Mouse (Mus musculus) cerebellum, adult (tissue): Measurements from ENCODE around the gene Pdik1l.
A peak's percentile ranks its signal among the peaks of the same experiment; 100 is the strongest.

Experiments used
- ATAC-seq: cut with Nextera tagmentation; 2 replicates; pipeline ENCODE4 v1.9.2; 2017; ENCODE audit warnings: mild to moderate bottlenecking, moderate library complexity, mixed read lengths; ENCODE audit not compliant: insufficient number of reproducible peaks, low FRiP score, low TSS enrichment

The Pdik1l gene

DNA sequence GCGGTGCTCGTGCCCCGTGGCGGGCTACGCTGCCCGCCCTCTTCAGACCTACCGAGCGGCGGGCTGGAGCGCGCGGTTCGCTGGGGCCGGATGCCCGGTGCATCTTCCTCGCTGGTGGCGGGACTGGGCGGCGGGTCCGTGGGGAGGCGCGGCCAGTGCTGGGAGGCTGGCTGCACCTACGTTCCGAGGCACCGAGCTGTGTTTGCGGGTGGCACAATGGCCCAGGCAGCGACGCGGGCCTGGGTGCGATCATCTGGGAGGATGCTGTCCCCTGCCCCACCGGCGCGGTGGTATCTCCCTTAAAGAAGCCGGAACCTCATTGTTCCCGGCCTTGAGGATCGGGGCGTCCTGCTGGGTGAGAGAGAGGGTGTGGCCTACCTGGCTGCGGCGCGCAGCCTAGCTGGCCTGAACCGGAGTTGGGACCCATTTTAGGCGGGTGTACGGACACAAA is at the start of gene Pdik1l:
Gene Pdik1l (minus strand): TSS at position 321 of the 451 bp plus-strand sequence.
- ATAC-seq, result peak; percentile 65

DNA sequence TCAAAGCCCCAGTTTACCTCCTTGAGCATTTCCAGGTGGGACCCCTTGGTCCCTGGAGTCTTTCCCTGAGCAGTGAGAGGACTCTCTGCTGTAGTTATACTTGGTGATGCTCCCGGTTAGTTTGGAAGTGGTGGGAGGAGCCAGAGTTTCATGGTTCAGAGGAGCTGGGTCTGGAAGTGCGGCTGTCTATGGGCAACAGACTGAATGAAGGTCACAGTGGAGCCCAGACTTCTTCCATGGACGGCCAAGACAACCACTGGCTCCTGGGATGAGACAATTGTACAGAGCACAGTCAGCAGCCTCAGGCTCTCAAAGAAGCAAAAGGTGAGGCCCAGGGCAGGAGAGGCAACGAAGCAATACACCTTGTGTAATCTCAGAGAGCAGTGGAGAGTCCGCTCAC is 42.6 kb upstream of the Pdik1l start:
- ATAC-seq, result no peak

DNA sequence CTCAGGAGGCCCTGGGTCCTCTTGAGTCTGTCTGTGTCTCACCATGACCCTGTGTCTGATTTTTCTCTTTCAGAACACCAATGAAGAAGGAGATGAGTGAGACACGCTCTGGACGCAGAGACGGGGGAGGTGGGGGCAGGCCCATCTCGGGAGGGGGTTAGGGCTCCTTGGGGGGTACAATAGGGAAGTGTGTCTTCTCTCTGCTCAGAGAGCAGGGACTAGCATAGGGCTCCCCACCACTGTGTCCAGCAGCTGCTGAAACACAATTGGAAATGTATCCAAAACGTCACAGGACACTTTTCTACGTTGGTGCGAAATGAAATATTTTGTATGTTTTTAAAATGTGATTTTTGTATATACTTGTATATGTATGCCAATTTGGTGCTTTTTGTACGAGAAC is 41.1 kb upstream of the Pdik1l start:
- ATAC-seq, result no peak

GRCm38 (mm10) chr4:134328151-134328550 is 40.5 kb upstream of the Pdik1l start:
- ATAC-seq, result no peak

GRCm38 (mm10) chr4:134326859-134327530 is 39.3 kb upstream of the Pdik1l start:
- ATAC-seq, result no peak

- no peak for ATAC-seq
Measured at GRCm38 (mm10) chr4:134324655-134325054, 37.0 kb upstream of the Pdik1l start.

DNA sequence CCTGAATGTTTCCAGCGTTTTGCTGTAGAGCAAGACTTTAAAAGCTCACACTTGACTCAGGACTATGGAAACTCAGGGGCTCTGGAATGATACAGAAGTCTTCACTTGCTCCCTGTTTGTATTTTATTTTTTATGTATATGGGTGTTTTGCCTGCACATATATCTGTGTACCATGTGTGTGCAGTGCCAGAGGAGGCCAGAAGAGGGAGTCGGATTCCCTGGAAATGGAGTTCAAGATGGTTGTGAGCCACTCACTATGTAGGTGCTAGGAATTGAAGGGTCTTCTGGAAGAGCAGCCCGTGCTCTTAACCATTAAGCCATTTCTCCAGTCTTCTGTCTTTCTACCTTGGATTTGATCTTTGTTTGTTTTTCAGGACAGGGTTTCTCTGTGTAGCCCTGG is 33.8 kb upstream of the Pdik1l start:
- no peak for ATAC-seq

- no peak for ATAC-seq
Measured at GRCm38 (mm10) chr4:134319674-134320073, 32.0 kb upstream of the Pdik1l start.

DNA sequence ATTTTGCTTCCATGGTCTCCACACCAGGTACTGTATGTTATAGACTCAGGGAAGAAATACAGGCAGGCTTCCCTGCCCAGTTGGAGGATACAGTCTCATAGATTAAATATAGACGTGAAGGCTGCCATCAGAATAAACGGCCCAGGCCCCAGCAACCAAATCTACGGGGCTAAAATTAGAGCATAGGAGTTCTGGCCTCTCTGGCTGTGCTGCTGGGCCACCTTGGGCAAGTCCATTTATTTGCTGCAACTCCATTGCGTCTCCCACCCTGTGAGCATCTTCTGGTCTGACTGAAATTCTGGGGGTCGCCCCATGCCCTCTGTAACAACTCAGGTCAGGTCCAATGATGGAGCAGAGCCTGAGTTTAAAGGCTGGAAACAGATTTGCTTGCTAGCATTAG is 31.4 kb upstream of the Pdik1l start:
- ATAC-seq, result no peak

GRCm38 (mm10) chr4:134316390-134316789 is 28.7 kb upstream of the Pdik1l start:
- ATAC-seq, result no peak

- ATAC-seq, result no peak
Measured at GRCm38 (mm10) chr4:134315470-134315869, 27.8 kb upstream of the Pdik1l start.

DNA sequence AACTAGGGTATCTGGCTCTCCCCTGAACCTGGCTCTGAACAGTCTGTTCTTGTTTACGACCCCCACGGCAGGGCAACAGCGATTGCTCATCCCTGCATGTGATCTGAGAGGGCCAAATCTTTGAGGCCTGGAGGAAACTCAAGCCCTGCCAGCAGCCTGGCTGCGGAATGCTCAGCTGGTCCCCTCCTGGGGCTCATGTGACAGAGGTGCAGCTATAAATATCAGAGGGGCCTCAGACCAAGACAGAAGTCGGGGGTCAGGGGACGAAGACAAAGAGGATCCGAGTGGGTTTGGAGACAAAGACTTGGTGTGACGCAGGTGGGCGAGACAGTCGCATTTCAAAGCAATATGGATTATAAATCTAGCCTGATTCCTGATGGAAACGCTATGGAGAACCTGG is 27.2 kb upstream of the Pdik1l start, which contains the start of gene Trim63:
Gene Trim63 (plus strand): TSS at position 245 of the 400 bp plus-strand sequence.
- ATAC-seq, result no peak

- ATAC-seq, result no peak
Measured at GRCm38 (mm10) chr4:134314081-134314655, 26.5 kb upstream of the Pdik1l start.

- ATAC-seq, result no peak
Measured at GRCm38 (mm10) chr4:134312901-134313300, 25.2 kb upstream of the Pdik1l start.

DNA sequence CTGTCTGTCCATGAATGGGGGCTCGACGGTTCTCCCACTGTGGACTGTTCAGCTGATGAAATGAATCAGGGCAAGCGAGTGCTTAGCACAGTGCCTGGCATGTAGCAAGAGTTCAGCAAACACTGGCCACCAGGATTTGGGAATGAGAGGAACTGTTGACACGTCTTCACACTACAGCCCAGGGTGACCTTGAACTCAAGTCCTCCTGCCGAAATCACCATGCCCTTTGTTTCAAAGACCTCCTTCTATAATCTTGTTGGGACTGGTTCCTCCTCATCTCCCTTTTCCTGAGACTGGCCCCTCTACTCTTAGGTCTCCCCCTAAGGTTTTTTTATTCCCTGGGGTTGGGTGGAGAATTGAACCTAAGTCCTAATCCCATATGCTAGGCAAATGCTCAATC is 24.6 kb upstream of the Pdik1l start:
- ATAC-seq, result no peak

DNA sequence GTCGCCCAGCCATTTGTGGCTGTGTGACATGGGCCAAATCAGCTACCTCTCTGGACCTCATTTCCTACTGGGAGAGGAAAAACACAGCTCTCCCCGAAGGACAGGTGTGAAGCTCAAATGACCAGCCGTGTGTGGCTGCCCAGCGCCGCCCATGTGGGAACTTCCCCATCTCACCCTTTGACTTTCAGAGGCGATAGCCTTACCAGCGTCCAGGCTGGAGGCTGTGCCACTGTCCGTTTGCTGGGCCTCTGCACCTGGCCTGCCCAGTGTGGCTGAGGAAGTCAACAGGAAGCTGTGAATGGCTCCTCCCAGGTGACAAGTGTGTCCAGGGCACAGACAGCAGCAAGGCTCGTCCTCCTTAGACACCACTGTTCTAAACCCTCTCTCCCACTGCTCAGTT is 24.1 kb upstream of the Pdik1l start:
- no peak for ATAC-seq

GRCm38 (mm10) chr4:134310656-134311055 is 23.0 kb upstream of the Pdik1l start:
- no peak for ATAC-seq

DNA sequence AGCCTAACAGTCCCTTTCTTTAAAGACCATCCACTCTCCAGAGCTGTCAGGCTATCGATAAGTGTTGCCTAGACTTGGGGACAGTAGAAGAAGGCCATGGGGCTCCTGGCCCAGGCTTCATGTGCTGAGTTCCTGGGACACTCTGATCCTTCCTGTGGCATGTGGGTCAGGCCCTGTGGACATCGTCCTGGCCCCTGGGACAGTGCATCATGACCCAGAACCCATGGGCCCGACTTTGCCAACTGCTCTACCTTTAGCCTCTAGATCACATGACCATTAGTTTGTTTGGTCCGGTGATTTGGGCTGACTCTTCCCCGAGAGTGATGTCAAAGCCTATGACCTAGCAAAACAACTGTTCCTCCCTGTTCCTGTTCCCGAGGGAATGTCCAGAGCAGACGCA is 22.4 kb upstream of the Pdik1l start:
- ATAC-seq, result no peak

DNA sequence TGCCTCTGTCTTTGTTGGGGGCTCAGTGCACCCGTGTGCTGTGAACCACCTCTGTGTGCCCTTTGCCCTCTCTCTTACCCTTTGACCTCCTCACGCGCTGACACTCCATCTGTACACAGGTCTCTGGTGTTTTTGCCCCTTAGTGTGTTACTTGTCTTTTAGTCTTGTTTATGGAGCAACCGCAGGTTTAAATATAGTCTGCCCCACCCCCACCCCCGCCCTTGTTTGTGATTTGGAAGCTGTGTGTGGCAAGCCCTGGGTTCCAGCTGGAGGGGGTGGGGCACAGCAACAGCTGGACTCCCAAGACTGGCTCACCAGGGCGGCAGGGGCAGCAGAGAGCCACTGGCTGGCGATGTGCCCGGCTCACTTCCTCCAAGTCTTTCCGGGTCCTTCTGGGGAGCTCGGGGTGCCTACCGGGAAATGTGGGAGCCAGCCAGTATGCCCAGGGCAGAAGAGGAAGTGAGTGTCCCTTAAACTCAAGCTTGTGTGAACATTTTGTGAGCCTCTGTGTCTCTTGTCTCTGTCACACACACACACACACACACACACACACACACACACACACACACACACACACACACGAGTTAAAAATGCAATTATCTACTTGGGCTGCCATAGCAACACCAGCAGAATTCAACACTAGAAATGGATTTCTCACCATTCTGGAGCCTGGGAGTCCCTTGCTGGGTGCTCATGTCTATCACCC is 19.8 kb upstream of the Pdik1l start:
- no peak for ATAC-seq

GRCm38 (mm10) chr4:134306963-134307362 is 19.3 kb upstream of the Pdik1l start:
- ATAC-seq, result no peak

DNA sequence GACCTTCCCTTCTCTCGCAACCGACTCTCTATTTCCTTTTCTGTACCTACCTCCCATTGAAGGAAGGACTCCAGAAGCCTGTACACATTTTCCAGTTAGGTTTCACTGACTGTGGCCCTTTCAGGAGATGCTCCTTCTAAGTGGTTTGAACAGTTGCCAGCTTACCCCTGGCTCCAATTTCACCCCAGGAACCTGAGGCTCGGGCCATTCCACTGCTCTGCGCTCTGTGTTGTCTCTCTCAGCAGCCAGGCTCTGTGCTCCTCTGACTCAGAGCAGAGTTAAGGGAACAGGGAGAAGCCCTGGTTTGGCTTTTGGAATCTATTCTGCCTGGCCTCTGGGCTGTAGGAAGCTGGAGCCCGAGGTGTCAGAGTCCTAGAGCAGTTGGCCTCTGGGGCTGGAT is 14.4 kb upstream of the Pdik1l start:
- ATAC-seq, result no peak

DNA sequence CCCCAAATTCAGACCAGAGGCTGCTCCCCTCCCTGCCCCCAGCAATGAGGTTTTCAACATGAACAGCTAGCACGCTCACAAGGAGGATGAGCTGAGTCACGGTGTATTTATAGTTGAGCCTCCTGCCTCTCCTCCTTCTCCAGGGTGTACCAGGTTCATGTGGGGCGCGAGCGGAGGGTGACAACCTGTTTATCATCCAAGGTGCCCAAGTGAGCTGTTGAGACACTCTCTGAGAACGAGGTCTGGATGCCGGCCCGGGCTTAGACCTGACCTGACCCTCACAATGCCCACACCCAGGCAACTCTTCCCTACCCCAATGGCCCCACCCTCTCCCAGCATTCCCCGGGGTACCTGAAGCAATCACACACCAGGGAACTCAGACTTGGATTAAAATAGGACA is 12.6 kb upstream of the Pdik1l start:
- ATAC-seq, result no peak
